Mouse (Mus musculus) heart, embryonic 14.5 days (tissue): ENCODE measurements around the gene Zfp131. TPM values are rescaled to one million over a fixed set of nuclear protein-coding genes. Genes with fewer than 3 reads are reported as not detected.
A peak's percentile ranks its signal among the peaks of the same experiment; 100 is the strongest.
"Not testable (repeated sequence)": the region's sequence is repeated elsewhere in the genome, so short reads cannot be mapped to it uniquely, and the experiment has no call there.

Source experiments
- ATAC-seq: fragments of 200-750 bp; cut with Nextera tagmentation; 2 replicates; pipeline ENCODE4 v1.8.0; 2017; ENCODE audit warnings: low read depth, moderate TSS enrichment; ENCODE audit not compliant: insufficient number of reproducible peaks, insufficient read depth, low FRiP score
- H3K27ac ChIP-seq, 2 experiments: fragments of 200-500 bp in 1 of 2; fragments of 300-500 bp in 1 of 2; sonication (generic) in 1 of 2; replicated peaks in 1 of 2; 2 replicates each; pipeline ENCODE4 v1.5.1; 2012 to 2014; ENCODE audit warnings: low read depth in 2 of 2, low read length in 2 of 2, control low read depth in 1 of 2, mild to moderate bottlenecking in 1 of 2, mixed read lengths in 1 of 2; ENCODE audit not compliant: control insufficient read depth in 1 of 2, insufficient read depth in 1 of 2
- H3K27me3 ChIP-seq: fragments of 300-500 bp; sonication (generic); 2 replicates; pipeline ENCODE4 v1.6.1; 2014; ENCODE audit warnings: mild to moderate bottlenecking, low read length, control low read depth; ENCODE audit not compliant: control insufficient read depth, insufficient read depth
- H3K36me3 ChIP-seq: fragments of 300-500 bp; sonication (generic); 2 replicates; pipeline ENCODE4 v1.6.1; 2014; ENCODE audit warnings: mild to moderate bottlenecking, control low read depth, low read length, mixed read lengths; ENCODE audit not compliant: control insufficient read depth, insufficient read depth
- H3K4me1 ChIP-seq, 2 experiments: fragments of 200-500 bp in 1 of 2; fragments of 300-500 bp in 1 of 2; sonication (generic) in 1 of 2; 2 replicates each; pipeline ENCODE4 v1.6.1; 2012 to 2014; ENCODE audit warnings: low read length in 2 of 2, control low read depth in 1 of 2, mixed read lengths in 1 of 2; ENCODE audit not compliant: control insufficient read depth in 2 of 2, insufficient read depth in 2 of 2
- H3K4me2 ChIP-seq: fragments of 300-500 bp; sonication (generic); 2 replicates; pipeline ENCODE4 v1.6.1; 2014; ENCODE audit warnings: mild to moderate bottlenecking, low read length
- H3K4me3 ChIP-seq, 2 experiments: fragments of 200-500 bp in 1 of 2; fragments of 300-500 bp in 1 of 2; sonication (generic) in 1 of 2; 2 replicates each; pipeline ENCODE4 v1.5.1; 2012 to 2014; ENCODE audit warnings: low read length in 2 of 2, mild to moderate bottlenecking in 2 of 2, control low read depth in 1 of 2, low read depth in 1 of 2, moderate library complexity in 1 of 2; ENCODE audit not compliant: control insufficient read depth in 1 of 2, insufficient read depth in 1 of 2
- H3K9ac ChIP-seq: fragments of 300-500 bp; sonication (generic); 2 replicates; pipeline ENCODE4 v1.6.1; 2014; ENCODE audit warnings: mild to moderate bottlenecking, low read length
- H3K9me3 ChIP-seq: fragments of 300-500 bp; sonication (generic); 2 replicates; pipeline ENCODE4 v1.6.1; 2016; ENCODE audit warnings: low read length, control low read depth; ENCODE audit not compliant: control insufficient read depth
- WGBS: fragments of 180-500 bp; shearing (Covaris S2); extraction: QIAGEN DNeasy Blood & Tissue Kit; methylation state at CpG from one replicate; pipeline ENCODE4 v1.1.7; 2014; 5-methylcytosine and 5-hydroxymethylcytosine counted together
- polyA plus RNA-seq: library from polyadenylated mRNA; unstranded; fragments of >200 nt; fragmentation: Nextera tagmentation; extraction: Ambion mirVana; gene quantifications from 2 replicates; pipeline ENCODE4 v1.2.1, GENCODE M21; 2014

The Zfp131 gene
- 23.5 and 28.3 TPM in 2 replicates for polyA plus RNA-seq

- peak within 1 kb of the TSS; percentile 86 to 100 for H3K4me3 ChIP-seq
- ATAC-seq, result peak; percentile 98
These were observed at the start of gene Zfp131 for GRCm38 (mm10) chr13:119790761-119791579. Zfp131 (minus strand) TSS chr13:119790889.

GRCm38 (mm10) chr13:119839982-119840381 is 49.3 kb upstream of the Zfp131 start:
- H3K4me2 ChIP-seq, H3K9ac ChIP-seq, H3K4me1 ChIP-seq, H3K4me3 ChIP-seq, ATAC-seq, H3K27ac ChIP-seq, H3K36me3 ChIP-seq, H3K27me3 ChIP-seq, H3K9me3 ChIP-seq: not testable (repeated sequence)
- 11% methylated on average over 6 of the region's 6 CpGs for WGBS

More at GRCm38 (mm10) chr13:119790761-119791579, at the start of gene Zfp131:
- under 1% methylated on average over 68 of the region's 86 CpGs for WGBS
- Histone ChIP-seq H3K27ac (peak within 1 kb of the TSS; percentile 97 to 98), H3K36me3 (peaks cover 29% of the 10 kb centered on the region), H3K9me3 (no peaks in the 10 kb centered on the region), H3K4me2 (peak within 1 kb of the TSS; percentile 93), H3K9ac (peak within 1 kb of the TSS; percentile 98), H3K4me1 (peaks cover 6 to 15% of the 10 kb centered on the region in 2 experiments), H3K27me3 (no peaks in the 10 kb centered on the region)

DNA sequence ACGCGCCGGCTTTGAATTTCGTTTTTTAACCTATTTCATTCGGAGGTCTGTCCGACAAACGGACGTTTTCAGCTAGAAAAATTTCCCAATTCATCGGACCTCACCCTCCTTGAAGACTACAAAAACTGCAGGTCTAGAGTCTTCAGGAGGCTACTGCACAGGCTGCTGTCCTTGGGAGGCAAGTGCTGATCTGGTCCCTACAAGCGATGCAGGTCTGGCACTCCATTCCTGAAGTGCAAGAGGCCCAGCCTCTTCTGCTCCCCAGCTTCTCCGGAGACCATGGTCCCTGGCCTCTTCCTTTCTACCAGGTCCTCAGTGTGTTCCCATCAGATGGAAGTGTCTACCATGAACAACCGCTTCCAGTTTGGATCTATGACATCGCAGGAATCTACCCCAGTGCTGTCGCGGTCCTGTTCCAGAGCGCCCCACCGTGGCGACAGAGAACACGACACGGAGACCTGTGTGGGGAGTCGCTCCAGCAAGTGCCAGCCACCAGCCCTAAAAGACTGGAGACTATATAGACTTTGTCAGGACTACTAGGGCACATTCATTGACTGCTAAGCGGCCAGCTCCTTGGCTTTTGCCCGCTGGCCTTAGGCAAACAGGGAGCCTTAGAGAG is 47.1 kb upstream of the Zfp131 start:
- not testable (repeated sequence) for H3K4me3 ChIP-seq, H3K9ac ChIP-seq, H3K36me3 ChIP-seq, H3K9me3 ChIP-seq, H3K27me3 ChIP-seq, ATAC-seq, H3K4me1 ChIP-seq, H3K27ac ChIP-seq, H3K4me2 ChIP-seq
- WGBS, result 6% methylated on average over 14 of the region's 23 CpGs

DNA sequence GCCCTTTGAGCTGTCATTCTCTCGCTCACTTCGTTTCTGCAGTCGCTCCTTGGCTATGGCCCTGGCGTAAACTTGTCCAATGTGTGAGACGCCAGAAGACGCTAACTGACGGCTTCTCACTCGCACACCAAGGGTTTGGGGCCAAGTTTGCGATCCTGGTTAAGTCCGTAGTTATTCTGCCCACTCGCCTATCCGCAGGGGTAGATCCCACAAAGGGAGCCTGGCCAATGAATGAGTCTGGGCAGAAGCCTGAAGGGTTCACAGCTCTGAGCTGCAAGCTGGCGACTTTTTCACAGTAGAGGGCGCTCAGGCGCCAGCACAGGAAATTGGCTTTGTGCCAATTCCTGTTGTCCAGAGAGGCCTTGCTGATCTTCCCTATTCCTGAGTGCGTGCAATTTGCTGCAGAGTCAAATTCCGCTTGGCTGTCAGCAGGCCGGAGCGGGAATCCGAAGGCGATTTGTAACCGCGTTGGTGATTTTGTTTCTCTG is 45.7 kb upstream of the Zfp131 start:
- H3K27ac ChIP-seq, result not testable (repeated sequence)
- peak overlapping the region; percentile 40 for H3K4me2 ChIP-seq
- ATAC-seq, result peak; percentile 47; the same call in 1 of the 2 replicates

GRCm38 (mm10) chr13:119835320-119836056 is 44.8 kb upstream of the Zfp131 start, which contains the start of gene D13Ertd608e:
D13Ertd608e (plus strand) TSS chr13:119836006.
- Histone ChIP-seq H3K4me2 (peak within 1 kb of the TSS; percentile 40), H3K4me3 (peak within 1 kb of the TSS in 1 of 2 experiments; percentile 26; a peak in 1 of 4 replicates)
- WGBS, result 11% methylated on average over 18 of the region's 25 CpGs
- H3K9me3 ChIP-seq, H3K36me3 ChIP-seq, H3K27me3 ChIP-seq, H3K9ac ChIP-seq, H3K27ac ChIP-seq, H3K4me1 ChIP-seq, ATAC-seq: not testable (repeated sequence)

More for the DNA sequence above, 45.7 kb upstream of the Zfp131 start:
- H3K9ac ChIP-seq, H3K9me3 ChIP-seq, H3K36me3 ChIP-seq, H3K4me1 ChIP-seq, H3K27me3 ChIP-seq: not testable (repeated sequence)
- peak overlapping the region in 1 of 2 experiments; percentile 26; a peak in 1 of 4 replicates for H3K4me3 ChIP-seq
- 7% methylated on average over 23 of the region's 23 CpGs for WGBS

DNA sequence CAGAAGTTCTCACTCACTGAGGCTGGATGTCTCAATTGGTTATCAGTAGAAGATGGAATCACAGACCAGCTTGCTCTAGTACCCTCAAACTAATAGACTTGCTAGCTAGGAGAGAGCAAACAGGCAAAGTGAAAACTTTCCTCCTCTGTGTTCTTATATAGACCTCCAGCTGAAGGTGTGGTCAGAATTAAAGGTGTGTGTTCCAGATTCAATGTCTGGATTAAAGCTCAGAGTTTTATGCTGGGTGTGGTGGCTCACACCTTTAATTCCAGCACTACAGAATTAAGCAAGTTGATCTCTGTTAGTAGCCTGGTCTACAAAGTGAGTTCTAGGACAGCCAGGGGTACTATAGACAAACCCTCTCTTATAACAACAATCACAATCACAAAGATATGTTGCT is 39.4 kb upstream of the Zfp131 start, which contains the start of gene AF067063:
Gene AF067063 (minus strand): TSS at position 101 of the 400 bp plus-strand sequence.
- not testable (repeated sequence) for H3K27me3 ChIP-seq, H3K9ac ChIP-seq, H3K9me3 ChIP-seq, H3K4me3 ChIP-seq, H3K4me2 ChIP-seq, H3K27ac ChIP-seq, H3K36me3 ChIP-seq, ATAC-seq, H3K4me1 ChIP-seq

DNA sequence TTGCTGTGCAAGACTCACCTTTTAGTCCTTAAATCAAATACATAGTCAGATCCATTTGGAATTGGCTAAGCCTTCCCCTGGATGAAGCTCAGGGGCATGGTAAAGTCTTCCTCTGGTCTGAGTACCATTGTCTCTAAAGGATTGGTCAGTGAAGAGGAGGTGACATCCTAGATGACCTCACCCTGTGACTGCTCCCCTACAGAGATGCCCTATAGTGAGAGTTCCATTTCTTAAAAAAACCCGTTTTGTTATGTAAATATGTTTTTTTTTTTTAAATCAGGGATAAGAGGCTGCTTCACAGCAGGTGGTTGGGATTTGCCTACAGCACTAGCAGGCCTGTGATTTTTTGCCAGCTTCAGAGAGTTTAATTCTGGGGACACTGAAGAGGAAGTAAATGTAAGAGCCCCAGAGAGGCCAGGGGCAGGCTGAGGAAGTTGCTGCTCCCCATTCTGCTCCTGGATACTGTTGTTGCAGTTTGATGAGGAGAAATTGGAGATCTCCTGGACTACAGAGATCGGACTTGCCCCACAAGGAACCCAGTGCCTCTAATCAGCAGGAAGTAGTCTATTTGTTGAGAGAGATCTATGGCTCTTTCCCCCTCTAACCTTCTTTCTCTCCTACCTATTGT is 27.0 kb upstream of the Zfp131 start:
- no peak for ATAC-seq
- WGBS, result 15% methylated on average over 2 of the region's 2 CpGs
- Histone ChIP-seq H3K36me3 (no peaks in the 10 kb centered on the region), H3K9me3 (no peaks in the 10 kb centered on the region), H3K9ac (no peak overlapping the region), H3K4me3 (no peak overlapping the region), H3K4me1 (no peaks in the 10 kb centered on the region), H3K4me2 (no peak overlapping the region), H3K27ac (no peak overlapping the region), H3K27me3 (no peaks in the 10 kb centered on the region)
